Mouse (Mus musculus) ES-E14 (cell line): ENCODE results near the gene Galnt2. TPM values are rescaled to one million over a fixed set of nuclear protein-coding genes. Genes with fewer than 3 reads are reported as not detected.

Source experiments
- DNase-seq: peaks from one replicate; pipeline ENCODE4 v3.0.0-alpha.2; 2013; ENCODE audit warnings: low read depth, low spot score
- H3K27ac ChIP-seq: 2 replicates; pipeline ENCODE4 v1.5.1; 2012; ENCODE audit warnings: low read depth, mild to moderate bottlenecking, low read length, moderate library complexity, mixed read lengths; ENCODE audit not compliant: poor library complexity, insufficient read depth, severe bottlenecking
- H3K36me3 ChIP-seq: 2 replicates; pipeline ENCODE4 v1.6.1; 2012; ENCODE audit warnings: mild to moderate bottlenecking, low read length, moderate library complexity, mixed read lengths; ENCODE audit not compliant: control insufficient read depth, poor library complexity, insufficient read depth, severe bottlenecking
- H3K4me1 ChIP-seq, 2 experiments: fragments of 150-350 bp in 1 of 2; sonication (generic) in 1 of 2; 2 replicates each; pipeline ENCODE4 v1.6.1; 2012; ENCODE audit warnings: low read length in 2 of 2, mild to moderate bottlenecking in 1 of 2, mixed read lengths in 1 of 2; ENCODE audit not compliant: control insufficient read depth in 2 of 2, insufficient read depth in 2 of 2, poor library complexity in 1 of 2
- H3K4me3 ChIP-seq, 2 experiments: fragments of 150-350 bp in 1 of 2; sonication (generic) in 1 of 2; 2 replicates each; pipeline ENCODE4 v1.5.1; 2012; ENCODE audit warnings: low read length in 2 of 2, low read depth in 1 of 2, mild to moderate bottlenecking in 1 of 2, mixed read lengths in 1 of 2; ENCODE audit not compliant: insufficient read depth in 1 of 2, poor library complexity in 1 of 2, severe bottlenecking in 1 of 2
- H3K9ac ChIP-seq: 2 replicates; pipeline ENCODE4 v1.6.1; 2012; ENCODE audit warnings: low read depth, mild to moderate bottlenecking, low read length, mixed read lengths; ENCODE audit not compliant: poor library complexity, insufficient read depth, severe bottlenecking
- H3K9me3 ChIP-seq: fragments of 150-350 bp; sonication (generic); 2 replicates; pipeline ENCODE4 v1.6.1; 2012; ENCODE audit warnings: low read depth, mild to moderate bottlenecking, low read length; ENCODE audit not compliant: control insufficient read depth, insufficient read depth
- CHD2 ChIP-seq: IDR thresholded peaks from 2 replicates; pipeline ENCODE4 v1.6.1; 2014; ENCODE audit warnings: mild to moderate bottlenecking, low read depth, low read length, inconsistent platforms
- HCFC1 ChIP-seq: IDR thresholded peaks from 2 replicates; pipeline ENCODE4 v1.6.1; 2012; ENCODE audit warnings: low read length, inconsistent platforms, borderline replicate concordance; ENCODE audit not compliant: insufficient read depth
- MAFK ChIP-seq: IDR thresholded peaks from 2 replicates; pipeline ENCODE4 v1.6.1; 2014; ENCODE audit warnings: mild to moderate bottlenecking, low read depth, low read length, inconsistent platforms; ENCODE audit not compliant: insufficient read depth
- ZC3H11A ChIP-seq: IDR thresholded peaks from 2 replicates; pipeline ENCODE4 v1.6.1; 2012; ENCODE audit warnings: low read depth, mild to moderate bottlenecking, inconsistent platforms, low read length, borderline replicate concordance
- ZNF384 ChIP-seq: IDR thresholded peaks from 2 replicates; pipeline ENCODE4 v1.6.1; 2012; ENCODE audit warnings: low read depth, low read length, inconsistent platforms
- in situ Hi-C, 2 experiments: fragments of 600-800 bp; cut with MboI; formaldehyde crosslinking; loops; one replicate each; pipeline ENCODE4 v1.15.1; 2025; ENCODE audit warnings: low sequenced_read_pairs in 2 of 2, inconsistent platforms in 1 of 2; ENCODE audit not compliant: unreplicated experiment in 2 of 2
- total RNA-seq: library from RNA; depleted of rRNA; stranded (reverse); fragments of 300-350 nt; gene quantifications from 2 replicates; pipeline ENCODE4 v1.2.3, GENCODE M21; 2012

Gene Galnt2
- total RNA-seq, 1 experiment, result 45.6 TPM

DNA sequence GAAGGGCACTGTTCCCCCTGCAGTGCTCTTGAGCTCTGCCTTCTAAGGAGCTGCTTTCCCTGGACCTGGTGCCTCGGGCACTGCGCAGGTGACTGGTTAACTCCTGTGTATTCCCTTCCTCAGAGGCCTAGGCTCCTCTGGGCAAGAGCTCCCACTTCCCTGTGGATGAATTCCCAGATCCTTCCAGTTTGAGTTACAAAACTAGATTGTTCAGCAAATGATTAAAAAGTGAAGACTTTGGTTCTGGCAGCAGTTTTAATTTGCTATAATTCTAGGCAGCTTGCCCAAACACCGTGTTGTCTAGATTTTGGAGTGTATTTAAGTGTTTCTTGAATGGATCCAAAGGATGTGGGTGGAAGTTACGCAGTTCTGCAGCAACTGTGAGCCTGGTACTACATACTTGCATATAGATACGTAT is 21.4 kb downstream of the Galnt2 start:
- H3K36me3 ChIP-seq, result no peaks in the 10 kb centered on the region; the same call in 1 of the 2 replicates
- no peak for TF ChIP-seq HCFC1
- no peak for TF ChIP-seq CHD2
- no peak for TF ChIP-seq ZNF384
- TF ChIP-seq ZC3H11A, result no peak
- TF ChIP-seq MAFK, result no peak
- in situ Hi-C loops, result no loop called here
- H3K27ac ChIP-seq, result no peak overlapping the region
- no peak overlapping the region for H3K4me3 ChIP-seq
- H3K9me3 ChIP-seq, result no peaks in the 10 kb centered on the region
- H3K9ac ChIP-seq, result no peak overlapping the region
- 0 out of 4 replicates have a peak, but pooled peaks cover 0 to 2% of the 10 kb centered on the region in 2 experiments for H3K4me1 ChIP-seq
- DNase-seq, result no peak

DNA sequence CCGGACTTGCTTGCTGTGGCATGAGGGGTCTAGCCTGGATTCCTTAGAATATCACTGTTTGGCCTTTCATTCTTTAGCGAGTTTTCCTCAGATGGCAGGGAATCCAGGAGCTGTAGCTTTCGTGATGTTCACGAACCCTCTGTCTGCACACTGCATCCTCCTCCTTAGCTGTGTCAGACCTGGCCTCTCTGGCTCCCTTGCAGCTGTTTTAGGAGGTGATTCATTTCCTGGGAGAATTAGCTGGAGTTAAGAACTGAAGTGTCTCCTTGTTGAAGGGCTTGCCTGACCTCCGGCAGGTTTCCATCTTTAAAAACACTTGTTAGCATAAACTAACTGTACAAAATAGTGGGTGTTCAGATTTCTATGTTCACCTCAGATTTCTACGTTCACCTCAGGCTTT is 22.7 kb downstream of the Galnt2 start:
- no peaks in the 10 kb centered on the region for H3K36me3 ChIP-seq
- no peak overlapping the region for H3K9ac ChIP-seq
- no peak overlapping the region for H3K4me3 ChIP-seq
- peaks cover 0 to 5% of the 10 kb centered on the region in 2 experiments; a peak in 1 of 4 replicates for H3K4me1 ChIP-seq
- H3K9me3 ChIP-seq, result no peaks in the 10 kb centered on the region
- no peak for DNase-seq
- no peak overlapping the region for H3K27ac ChIP-seq
- in situ Hi-C loops, result no loop called here
- TF ChIP-seq CHD2 (no peak), HCFC1 (no peak), MAFK (no peak), ZNF384 (no peak), ZC3H11A (no peak)

DNA sequence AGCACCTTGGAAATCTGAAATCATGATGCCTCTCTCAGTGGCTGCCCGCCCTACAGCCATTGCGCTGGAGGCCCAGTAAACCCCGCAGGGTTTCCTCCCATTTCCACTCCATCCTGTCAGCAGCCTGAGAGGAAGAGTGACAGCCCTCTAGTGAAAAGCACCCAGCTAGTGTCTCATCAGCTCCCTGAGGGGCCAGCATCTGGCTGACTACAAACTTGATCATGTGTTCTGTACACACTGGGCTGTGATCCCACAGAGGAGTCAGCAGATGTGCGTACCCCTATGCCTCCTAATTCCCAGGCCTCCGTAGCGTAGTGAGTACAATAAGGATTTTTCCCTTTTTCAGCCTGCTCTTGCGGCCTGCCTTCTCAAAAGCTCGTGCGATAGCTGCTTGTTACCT is 25.6 kb downstream of the Galnt2 start:
- in situ Hi-C loops, result no loop called here
- H3K36me3 ChIP-seq, result no peaks in the 10 kb centered on the region
- H3K9ac ChIP-seq, result no peak overlapping the region
- no peaks in the 10 kb centered on the region for H3K9me3 ChIP-seq
- no peak overlapping the region for H3K4me3 ChIP-seq
- no peak overlapping the region for H3K27ac ChIP-seq
- DNase-seq, result no peak
- peaks cover 0 to 9% of the 10 kb centered on the region in 2 experiments; a peak in 1 of 4 replicates for H3K4me1 ChIP-seq
- TF ChIP-seq MAFK (no peak), CHD2 (no peak), ZC3H11A (no peak), ZNF384 (no peak), HCFC1 (no peak)

DNA sequence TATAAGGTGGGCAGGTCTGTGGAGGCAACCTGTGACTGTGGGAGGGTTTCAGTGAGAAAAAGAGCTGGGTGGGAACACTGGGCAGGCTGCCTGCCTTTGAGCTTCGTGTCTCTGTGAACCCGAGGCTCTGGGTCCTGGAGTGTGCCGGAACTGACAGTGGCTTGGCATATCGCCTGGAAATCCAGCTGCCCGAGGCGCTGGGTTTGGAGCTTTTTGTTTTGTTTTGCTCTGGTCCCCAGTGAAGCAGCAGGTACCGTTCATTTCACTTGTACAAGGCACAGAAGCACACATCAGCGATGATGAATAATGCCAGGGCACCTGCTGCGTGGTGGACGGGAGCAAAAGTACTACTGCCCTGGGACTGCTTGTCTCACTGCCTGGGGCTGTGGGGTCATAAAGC is 26.2 kb downstream of the Galnt2 start:
- Histone ChIP-seq H3K9ac (no peak overlapping the region), H3K36me3 (no peaks in the 10 kb centered on the region), H3K4me3 (no peak overlapping the region), H3K4me1 (peaks cover 0 to 9% of the 10 kb centered on the region in 2 experiments; a peak in 1 of 4 replicates), H3K27ac (no peak overlapping the region), H3K9me3 (no peaks in the 10 kb centered on the region)
- no peak for DNase-seq
- in situ Hi-C loops, result no loop called here
- TF ChIP-seq ZC3H11A (no peak), HCFC1 (no peak), MAFK (no peak), CHD2 (no peak), ZNF384 (no peak)

DNA sequence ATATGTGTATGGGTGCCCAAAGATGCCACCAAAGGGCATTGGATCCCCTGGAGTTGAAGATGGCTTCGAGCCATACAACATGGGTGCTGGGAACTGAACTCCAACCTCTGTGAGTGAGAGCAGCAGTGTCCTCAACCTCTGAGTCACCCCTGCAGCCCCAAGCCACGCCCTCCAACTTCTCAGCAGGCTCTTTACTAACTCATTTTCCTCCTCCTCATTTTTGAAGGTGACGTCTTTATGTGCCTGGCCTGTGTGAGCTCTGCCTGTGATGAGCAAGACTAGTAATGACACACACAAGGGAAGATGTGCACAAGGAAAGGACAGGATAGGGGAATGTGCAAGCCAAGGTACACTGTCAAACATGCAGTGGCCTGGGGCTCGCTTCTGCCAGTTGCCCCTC is 28.0 kb downstream of the Galnt2 start:
- in situ Hi-C loops, result no loop called here
- Histone ChIP-seq H3K9me3 (no peaks in the 10 kb centered on the region), H3K27ac (no peak overlapping the region), H3K4me1 (peaks cover 0 to 9% of the 10 kb centered on the region in 2 experiments; a peak in 1 of 4 replicates), H3K9ac (no peak overlapping the region), H3K36me3 (no peaks in the 10 kb centered on the region), H3K4me3 (no peak overlapping the region)
- TF ChIP-seq CHD2 (no peak), MAFK (no peak), HCFC1 (no peak), ZNF384 (no peak)
- DNase-seq, result no peak
